Mouse (Mus musculus) lung, embryonic 14.5 days (tissue): ENCODE data around the gene Mocs1. TPM values are rescaled to one million over a fixed set of nuclear protein-coding genes. Genes with fewer than 3 reads are reported as not detected.
A peak's percentile ranks its signal among the peaks of the same experiment; 100 is the strongest.

Experiments used
- ATAC-seq: fragments of 200-750 bp; cut with Nextera tagmentation; 2 replicates; pipeline ENCODE4 v1.8.0; 2017; ENCODE audit warnings: mild to moderate bottlenecking, moderate TSS enrichment, moderate library complexity; ENCODE audit not compliant: insufficient read depth
- DNase-seq: peaks from one replicate; pipeline ENCODE4 v3.0.0-alpha.2; 2015
- H3K27ac ChIP-seq: fragments of 300-500 bp; sonication (generic); 2 replicates; pipeline ENCODE4 v1.5.1; 2014; ENCODE audit warnings: low read depth, mild to moderate bottlenecking, moderate library complexity
- H3K27me3 ChIP-seq: fragments of 300-500 bp; sonication (generic); 2 replicates; pipeline ENCODE4 v1.6.1; 2014; ENCODE audit warnings: low read length, control low read depth; ENCODE audit not compliant: insufficient read depth
- H3K36me3 ChIP-seq: fragments of 300-500 bp; sonication (generic); 2 replicates; pipeline ENCODE4 v1.6.1; 2014; ENCODE audit warnings: control low read depth; ENCODE audit not compliant: insufficient read depth
- H3K4me1 ChIP-seq: fragments of 300-500 bp; sonication (generic); 2 replicates; pipeline ENCODE4 v1.6.1; 2014; ENCODE audit warnings: antibody characterized with exemption, control low read depth; ENCODE audit not compliant: insufficient read depth
- H3K4me2 ChIP-seq: fragments of 300-500 bp; sonication (generic); 2 replicates; pipeline ENCODE4 v1.6.1; 2014; ENCODE audit warnings: mild to moderate bottlenecking
- H3K4me3 ChIP-seq: fragments of 300-500 bp; sonication (generic); 2 replicates; pipeline ENCODE4 v1.5.1; 2014; ENCODE audit warnings: low read depth, low read length
- H3K9ac ChIP-seq: fragments of 300-500 bp; sonication (generic); 2 replicates; pipeline ENCODE4 v1.6.1; 2014
- H3K9me3 ChIP-seq: fragments of 300-500 bp; sonication (generic); 2 replicates; pipeline ENCODE4 v1.6.1; 2016; ENCODE audit warnings: low read depth, low read length, control low read depth
- CTCF ChIP-seq: IDR thresholded peaks from 2 replicates; pipeline ENCODE4 v1.5.1; 2016; ENCODE audit warnings: antibody characterized with exemption, low read depth
- WGBS: fragments of 180-500 bp; shearing (Covaris S2); extraction: QIAGEN DNeasy Blood & Tissue Kit; methylation state at CpG from one replicate; pipeline ENCODE4 v1.1.7; 2014; 5-methylcytosine and 5-hydroxymethylcytosine counted together
- polyA plus RNA-seq: library from polyadenylated mRNA; unstranded; fragments of >200 nt; fragmentation: Nextera tagmentation; extraction: Ambion mirVana; gene quantifications from 2 replicates; pipeline ENCODE4 v1.2.1, GENCODE M21; 2014

Gene Mocs1
- 7.7 and 8.0 TPM in 2 replicates for polyA plus RNA-seq

DNA sequence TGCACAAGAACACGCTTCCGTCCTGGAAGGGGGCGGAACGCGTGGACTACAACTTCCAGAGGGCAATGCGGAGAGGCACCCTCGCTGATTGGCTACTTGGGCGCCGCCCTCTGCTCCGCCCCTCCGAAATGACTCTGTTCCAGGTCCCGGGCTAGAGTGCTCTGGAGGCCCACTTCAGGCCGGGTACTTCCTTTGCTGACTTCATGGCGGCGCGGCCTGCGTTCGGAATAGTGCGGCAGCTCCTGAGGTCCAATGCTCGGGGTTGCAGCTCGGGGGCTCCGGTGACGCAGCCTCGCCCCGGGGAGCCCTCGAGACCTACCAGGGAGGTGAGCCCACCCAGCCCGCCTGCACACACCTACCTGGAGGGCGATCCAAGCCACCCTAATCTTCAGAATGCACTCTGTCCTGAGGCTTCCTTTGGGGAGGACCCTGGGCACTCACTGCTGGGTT is at the start of gene Mocs1:
TSS of gene Mocs1 (plus strand) at position 124 of the 450 bp plus-strand sequence.
- H3K4me3 ChIP-seq = peak within 1 kb of the TSS; percentile 72
- no peaks in the 10 kb centered on the region for H3K9me3 ChIP-seq
- H3K4me2 ChIP-seq = peak within 1 kb of the TSS; percentile 96
- no peak for TF ChIP-seq CTCF
- peak; percentile 98 for DNase-seq
- peaks cover 7% of the 10 kb centered on the region for H3K4me1 ChIP-seq
- H3K9ac ChIP-seq = peak within 1 kb of the TSS; percentile 80
- under 1% methylated on average over 28 of the region's 28 CpGs for WGBS
- ATAC-seq = peak; percentile 98
- no peaks in the 10 kb centered on the region for H3K27me3 ChIP-seq
- H3K36me3 ChIP-seq = 0 out of 2 replicates have a peak, but pooled peaks cover 5% of the 10 kb centered on the region
- peak within 1 kb of the TSS; percentile 63 for H3K27ac ChIP-seq

DNA sequence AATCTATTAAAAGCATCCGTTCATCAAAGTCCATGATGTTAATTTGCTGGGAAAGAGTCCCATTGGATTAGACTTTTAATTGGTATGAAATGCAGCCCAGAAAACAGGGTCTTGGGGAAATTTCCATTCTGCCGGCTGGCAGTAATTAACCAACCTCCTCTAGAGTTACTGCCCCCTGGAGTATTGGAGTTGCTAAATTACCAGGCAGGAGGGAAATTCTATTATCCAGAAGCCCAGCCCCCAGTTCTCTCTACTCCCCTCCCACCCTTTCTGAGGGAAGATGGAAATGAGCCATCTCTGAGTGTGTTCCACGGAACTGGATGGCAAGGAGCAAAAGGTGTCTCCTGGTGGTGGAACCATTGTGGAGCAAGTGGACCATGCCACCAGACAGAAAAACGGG is 48.5 kb upstream of the Mocs1 start:
- H3K9ac ChIP-seq = no peak overlapping the region
- 83% methylated on average over 4 of the region's 4 CpGs for WGBS
- no peak for TF ChIP-seq CTCF
- H3K36me3 ChIP-seq = no peaks in the 10 kb centered on the region
- no peaks in the 10 kb centered on the region for H3K27me3 ChIP-seq
- DNase-seq (no peak), ATAC-seq (no peak)
- H3K4me3 ChIP-seq = no peak overlapping the region
- H3K4me1 ChIP-seq = no peaks in the 10 kb centered on the region
- H3K9me3 ChIP-seq = no peaks in the 10 kb centered on the region
- H3K4me2 ChIP-seq = no peak overlapping the region
- no peak overlapping the region for H3K27ac ChIP-seq

DNA sequence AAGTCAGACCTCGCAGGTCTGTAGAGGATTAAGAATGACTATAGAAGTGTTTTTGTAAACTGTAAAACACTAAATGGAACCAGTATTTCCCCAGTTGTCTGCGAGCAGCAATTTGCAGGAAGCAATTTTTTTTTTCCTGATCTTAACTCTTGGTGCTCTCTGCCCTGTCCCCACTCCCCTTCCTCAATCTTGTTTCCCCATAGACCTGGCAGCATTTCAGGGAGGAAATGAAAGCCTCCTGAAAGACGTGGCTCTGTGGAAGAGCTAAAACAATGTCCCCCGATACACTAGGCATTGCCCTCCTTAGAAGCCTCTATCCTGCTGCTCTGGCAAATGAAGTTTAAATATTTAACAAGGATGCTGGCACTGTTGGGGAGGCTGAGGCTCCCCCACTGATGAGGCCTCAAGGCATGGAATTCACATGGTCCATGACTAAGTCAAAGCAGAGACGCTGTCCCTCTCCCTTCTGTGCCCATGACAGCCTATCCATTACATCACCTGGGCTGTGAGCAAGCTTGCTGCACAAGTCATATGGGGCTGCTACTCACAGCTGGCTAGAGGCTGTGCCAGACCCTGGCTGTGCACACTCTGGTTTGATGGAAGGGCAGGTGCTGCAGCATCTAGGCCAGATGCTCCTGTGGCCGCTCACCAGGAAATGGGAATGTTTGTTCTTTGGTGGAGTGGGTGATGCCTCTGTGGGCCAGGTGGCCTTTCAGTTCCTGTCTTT is 43.8 kb upstream of the Mocs1 start:
- no peak overlapping the region for H3K27ac ChIP-seq
- H3K4me3 ChIP-seq = no peak overlapping the region
- H3K4me1 ChIP-seq = no peaks in the 10 kb centered on the region
- H3K9me3 ChIP-seq = no peaks in the 10 kb centered on the region
- no peak overlapping the region for H3K9ac ChIP-seq
- no peak overlapping the region for H3K4me2 ChIP-seq
- H3K27me3 ChIP-seq = no peaks in the 10 kb centered on the region
- no peak for ATAC-seq
- H3K36me3 ChIP-seq = no peaks in the 10 kb centered on the region
- no peak for TF ChIP-seq CTCF
- 30% methylated on average over 6 of the region's 6 CpGs for WGBS
- DNase-seq = no peak

DNA sequence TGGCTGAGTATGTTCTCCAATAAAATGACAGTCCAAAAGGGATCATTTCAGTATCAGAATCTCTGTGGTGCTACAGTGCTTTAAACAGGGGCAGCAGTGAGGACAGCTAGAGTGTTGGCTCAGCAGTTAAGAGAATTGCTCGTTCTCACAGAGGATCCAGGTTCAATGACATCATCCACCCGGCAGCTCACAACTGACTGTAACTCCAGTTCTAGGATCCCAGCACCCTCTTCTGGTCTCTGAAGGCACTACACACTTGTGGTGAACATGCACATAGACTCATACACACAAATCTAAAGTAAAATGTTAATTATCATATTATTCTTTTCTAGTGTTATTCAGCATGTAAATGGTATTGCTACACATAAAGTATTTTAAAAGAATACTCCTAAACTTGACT is 40.4 kb upstream of the Mocs1 start:
- WGBS = 77% methylated on average over 2 of the region's 2 CpGs
- H3K4me1 ChIP-seq = no peaks in the 10 kb centered on the region
- H3K36me3 ChIP-seq = no peaks in the 10 kb centered on the region
- no peak overlapping the region for H3K27ac ChIP-seq
- no peak for TF ChIP-seq CTCF
- no peak overlapping the region for H3K4me2 ChIP-seq
- no peak overlapping the region for H3K9ac ChIP-seq
- no peak overlapping the region for H3K4me3 ChIP-seq
- H3K27me3 ChIP-seq = no peaks in the 10 kb centered on the region
- DNase-seq (no peak), ATAC-seq (no peak)
- no peaks in the 10 kb centered on the region for H3K9me3 ChIP-seq

DNA sequence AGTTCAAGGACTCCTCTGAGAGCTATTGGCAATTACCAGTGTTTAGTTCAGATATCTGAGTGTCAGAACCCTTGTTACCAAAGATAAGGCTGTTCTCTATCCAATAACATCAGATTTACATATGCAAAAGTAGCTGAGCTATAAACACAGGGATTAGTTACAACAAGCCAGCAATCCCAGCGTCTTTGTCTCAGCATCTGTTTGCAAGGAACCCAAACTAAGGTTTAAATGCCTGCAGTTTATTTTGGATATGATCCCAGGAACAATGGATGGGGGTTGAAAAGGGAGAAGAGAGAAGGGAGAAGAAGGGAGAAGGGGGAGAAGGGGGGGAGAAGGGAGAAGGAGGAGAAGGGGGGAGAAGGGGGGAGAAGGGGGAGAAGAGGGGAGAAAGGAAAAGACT is 35.4 kb upstream of the Mocs1 start:
- Histone ChIP-seq H3K36me3 (no peaks in the 10 kb centered on the region), H3K4me1 (no peaks in the 10 kb centered on the region), H3K27me3 (no peaks in the 10 kb centered on the region), H3K9ac (no peak overlapping the region), H3K9me3 (no peaks in the 10 kb centered on the region), H3K27ac (no peak overlapping the region), H3K4me2 (no peak overlapping the region), H3K4me3 (no peak overlapping the region)
- WGBS = 6% methylated on average over 1 of the region's 1 CpGs
- TF ChIP-seq CTCF = no peak
- DNase-seq (no peak), ATAC-seq (no peak)

DNA sequence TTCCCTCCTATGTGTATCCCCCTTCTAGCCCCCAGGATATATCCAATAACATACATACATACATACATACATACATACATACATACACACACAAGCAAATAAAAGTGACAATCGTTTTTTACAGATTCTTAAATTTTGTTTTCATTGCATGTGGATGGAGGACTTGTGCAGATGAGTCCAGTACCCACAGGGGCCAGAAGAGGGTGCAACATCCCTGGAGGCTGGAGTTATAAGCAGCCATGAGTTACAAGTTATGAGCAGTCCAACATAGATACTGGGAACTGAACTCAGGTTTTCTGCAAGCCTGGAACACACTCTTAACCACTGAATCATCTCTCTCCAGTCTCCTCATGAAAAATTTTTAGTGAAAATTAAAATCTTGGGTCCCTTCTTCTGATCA is 33.3 kb upstream of the Mocs1 start:
- Histone ChIP-seq H3K4me2 (no peak overlapping the region), H3K27me3 (no peaks in the 10 kb centered on the region), H3K9ac (no peak overlapping the region), H3K27ac (no peak overlapping the region), H3K9me3 (no peaks in the 10 kb centered on the region), H3K4me3 (no peak overlapping the region), H3K4me1 (no peaks in the 10 kb centered on the region), H3K36me3 (no peaks in the 10 kb centered on the region)
- TF ChIP-seq CTCF = peak; percentile 59
- DNase-seq (peak; percentile 44), ATAC-seq (no peak)
- WGBS = 54% methylated on average over 1 of the region's 1 CpGs

DNA sequence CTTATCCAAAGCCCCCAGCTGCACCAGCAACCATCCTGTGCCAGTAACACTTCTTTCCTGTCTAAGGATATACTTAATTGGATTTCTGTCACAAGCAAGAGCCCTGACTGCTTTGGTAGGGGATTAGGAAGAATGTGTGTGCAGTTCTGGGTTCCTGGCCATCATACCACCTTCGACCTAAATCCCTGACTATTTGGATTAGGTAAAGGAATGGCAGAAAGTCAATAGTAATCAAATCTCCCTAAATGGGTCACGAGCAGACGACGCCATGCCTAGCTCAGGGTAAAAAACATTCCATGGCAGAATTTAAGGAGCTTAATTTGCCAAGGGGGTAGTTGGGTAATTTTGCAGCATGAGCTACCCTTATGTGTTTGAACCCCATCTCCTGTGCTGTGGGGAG is 28.6 kb upstream of the Mocs1 start:
- DNase-seq = no peak
- no peaks in the 10 kb centered on the region for H3K36me3 ChIP-seq
- H3K9ac ChIP-seq = no peak overlapping the region
- 67% methylated on average over 4 of the region's 4 CpGs for WGBS
- H3K27ac ChIP-seq = no peak overlapping the region
- H3K27me3 ChIP-seq = no peaks in the 10 kb centered on the region
- no peak for ATAC-seq
- no peak for TF ChIP-seq CTCF
- H3K4me2 ChIP-seq = no peak overlapping the region
- H3K9me3 ChIP-seq = no peaks in the 10 kb centered on the region
- no peaks in the 10 kb centered on the region for H3K4me1 ChIP-seq
- H3K4me3 ChIP-seq = no peak overlapping the region
